Mouse (Mus musculus): ENCODE measurements around the gene Tmem120b.

- TF ChIP-seq TAL1 (IDR thresholded peaks at IDR 0.05; ENCODE audit: low read length) (no peak), GATA1 (IDR thresholded peaks at IDR 0.05; ENCODE audit: low read length) (no peak)
Measured at GRCm38 (mm10) chr5:123088784-123089183, 20.6 kb downstream of the Tmem120b start.
